8 mouse cellular contexts compared by ENCODE assay signal in genomic region chr5:52189664-52190365, GRCm38 (mm10). TPM values are rescaled to one million over a fixed set of nuclear protein-coding genes. Genes with fewer than 3 reads are reported as not detected.
A peak's percentile ranks its signal among the peaks of the same experiment; 100 is the strongest.
DNase-seq lines count a peak whose midpoint lies in the region; ATAC-seq lines count a peak whose summit lies in the region.

No protein-coding gene starts in this region.

- peak; percentile 77 for DNase-seq in 3T3-L1 (ENCODE audit: low read depth, low spot score)
- peak; percentile 68 for DNase-seq in Muller cell, postnatal 12 days (ENCODE audit: inconsistent ontology term)
- peak; percentile 66 for DNase-seq in embryo, embryonic 11 days
- peak; percentile 45 for DNase-seq in gastrocnemius, postnatal 14 days
- DNase-seq in testis, postnatal 10 days (ENCODE audit: low spot score): peak; percentile 74

- intact Hi-C loops in gastrocnemius, postnatal 14 days (cut with DNase I; ENCODE audit: low total_unique reads): no loop called here

- peak overlapping the region; percentile 96 for H3K4me3 ChIP-seq in intestine, embryonic 16.5 days (ENCODE audit: low read length)
- H3K4me3 ChIP-seq in liver, embryonic 16.5 days (ENCODE audit: low read depth, low read length): peak overlapping the region; percentile 97
- H3K4me3 ChIP-seq in neural tube, embryonic 12.5 days: peak overlapping the region; percentile 97

- WGBS in intestine, embryonic 16.5 days: under 1% methylated on average over 61 of the region's 63 CpGs
- under 1% methylated on average over 56 of the region's 63 CpGs for WGBS in liver, embryonic 16.5 days (ENCODE audit: insufficient replicate concordance)
- WGBS in neural tube, embryonic 12.5 days: under 1% methylated on average over 63 of the region's 63 CpGs

- H3K9ac ChIP-seq in intestine, embryonic 16.5 days (ENCODE audit: low read depth, low read length): peak overlapping the region; percentile 99
- peak overlapping the region; percentile 98 for H3K9ac ChIP-seq in liver, embryonic 16.5 days (ENCODE audit: low read depth, low read length)
- H3K9ac ChIP-seq in neural tube, embryonic 12.5 days: peak overlapping the region; percentile 98

- no peaks in the 10 kb centered on the region for H3K9me3 ChIP-seq in intestine, embryonic 16.5 days (ENCODE audit: control insufficient read depth, low read length)
- no peaks in the 10 kb centered on the region for H3K9me3 ChIP-seq in liver, embryonic 16.5 days (replicated peaks; ENCODE audit: control insufficient read depth, low read length)
- H3K9me3 ChIP-seq in neural tube, embryonic 12.5 days: no peaks in the 10 kb centered on the region

- peaks cover 15% of the 10 kb centered on the region for H3K4me1 ChIP-seq in intestine, embryonic 16.5 days (ENCODE audit: control insufficient read depth, insufficient read depth, low read length)
- peaks cover 14% of the 10 kb centered on the region for H3K4me1 ChIP-seq in liver, embryonic 16.5 days (ENCODE audit: control insufficient read depth, low read depth, low read length)
- peaks cover 15% of the 10 kb centered on the region for H3K4me1 ChIP-seq in neural tube, embryonic 12.5 days

- H3K27me3 ChIP-seq in intestine, embryonic 16.5 days (replicated peaks; ENCODE audit: control insufficient read depth, insufficient read depth, low read length): no peaks in the 10 kb centered on the region
- no peaks in the 10 kb centered on the region for H3K27me3 ChIP-seq in liver, embryonic 16.5 days (ENCODE audit: control insufficient read depth, insufficient read depth, low read depth, low read length)
- H3K27me3 ChIP-seq in neural tube, embryonic 12.5 days (replicated peaks): no peaks in the 10 kb centered on the region

- peak overlapping the region; percentile 77 for H3K4me2 ChIP-seq in intestine, embryonic 16.5 days (ENCODE audit: low read depth, low read length)
- H3K4me2 ChIP-seq in liver, embryonic 16.5 days (ENCODE audit: low read depth, low read length): peak overlapping the region; percentile 88
- peak overlapping the region; percentile 82 for H3K4me2 ChIP-seq in neural tube, embryonic 12.5 days (replicated peaks)

- peak overlapping the region; percentile 94 for H3K27ac ChIP-seq in intestine, embryonic 16.5 days (ENCODE audit: low read length)
- H3K27ac ChIP-seq in liver, embryonic 16.5 days (ENCODE audit: low read length): peak overlapping the region; percentile 89
- peak overlapping the region; percentile 75 for H3K27ac ChIP-seq in neural tube, embryonic 12.5 days

- peak; percentile 82 for ATAC-seq in intestine, embryonic 16.5 days
- peak; percentile 52 for ATAC-seq in liver, embryonic 16.5 days (ENCODE audit: low read depth)
- peak; percentile 85 for ATAC-seq in neural tube, embryonic 12.5 days (ENCODE audit: low FRiP score, low read depth)

- no peaks in the 10 kb centered on the region for H3K36me3 ChIP-seq in intestine, embryonic 16.5 days (ENCODE audit: control insufficient read depth, insufficient read depth, low read length)
- no peaks in the 10 kb centered on the region for H3K36me3 ChIP-seq in liver, embryonic 16.5 days (ENCODE audit: control insufficient read depth, insufficient read depth)
- H3K36me3 ChIP-seq in neural tube, embryonic 12.5 days: no peaks in the 10 kb centered on the region

RNA-seq across cellular contexts. Expression of gene Dhx15, which starts 0.5 kb away (rescaled TPM):
- 10 to 100 TPM; 36.0 to 39.1 TPM for total RNA-seq in gastrocnemius, postnatal 14 days (2021)
- 118 and 127 TPM in 2 replicates for polyA plus RNA-seq in intestine, embryonic 16.5 days (2015; fragmentation: Nextera tagmentation; extraction: Ambion mirVana)
- 58.3 and 63.0 TPM in 2 replicates for polyA plus RNA-seq in liver, embryonic 16.5 days (2015; fragmentation: Nextera tagmentation; extraction: Ambion mirVana)
- polyA plus RNA-seq in neural tube, embryonic 12.5 days (2016; fragmentation: Nextera tagmentation; extraction: Ambion mirVana): 173 and 176 TPM in 2 replicates

Comparison
In these comparisons a context has a peak if more than half of its experiments do, and no peak if none do; other contexts are left out.
1. Peak in every context shown above with its lines: DNase-seq, ATAC-seq, H3K4me3 ChIP-seq and H3K27ac ChIP-seq.